Mouse (Mus musculus) adrenal gland, adult 2 months (tissue): Measurements from ENCODE around the gene Cldn5. TPM values are rescaled to one million over a fixed set of nuclear protein-coding genes. Genes with fewer than 3 reads are reported as not detected.

Experiments used
- DNase-seq: peaks from one replicate; pipeline ENCODE4 v3.0.0; 2021
- long read RNA-seq: library from polyadenylated mRNA; stranded (forward); transcript quantifications from one replicate; pipeline ENCODE4 v2.0.0, GENCODE M21; 2021
- polyA plus RNA-seq: library from polyadenylated mRNA; depleted of rRNA; stranded (reverse); fragments of >200 nt; gene quantifications from 2 replicates; pipeline ENCODE4 v1.2.3, GENCODE M21; 2012; rRNA removed
- total RNA-seq, 2 experiments: library from RNA; stranded (reverse); gene quantifications; 2 replicates each; pipeline ENCODE4 v1.2.3; 2021

The Cldn5 gene
- total RNA-seq (10 to 100 TPM in 1 of 2 experiments, 1 to 10 TPM in 1; 3.5 to 16.9 TPM), polyA plus RNA-seq (68.7 and 108 TPM in 2 replicates)
- long read RNA-seq, transcript Cldn5-201 (1 exons, 1,416 nt): major isoform, 57 of 57 reads
- long read RNA-seq, partial matches to known transcripts: 0 of 57 reads
- long read RNA-seq, other reads (novel, unspliced or antisense): 0 of 57 reads

GRCm38 (mm10) chr16:18776556-18777100 lies at the start of gene Cldn5:
Gene Cldn5 (plus strand): TSS chr16:18776847.
- DNase-seq: peak; percentile 51

- DNase-seq: no peak
These were observed 48.8 kb upstream of the Cldn5 start for GRCm38 (mm10) chr16:18727536-18728499.

- no peak for DNase-seq
These were observed 47.5 kb upstream of the Cldn5 start for GRCm38 (mm10) chr16:18729185-18729584.

GRCm38 (mm10) chr16:18730640-18731039 lies 46.0 kb upstream of the Cldn5 start:
- DNase-seq: no peak

- DNase-seq: peak; percentile 37
These were observed 43.3 kb upstream of the Cldn5 start for GRCm38 (mm10) chr16:18733100-18733956.

GRCm38 (mm10) chr16:18738303-18738702 lies 38.3 kb upstream of the Cldn5 start:
- DNase-seq: no peak

GRCm38 (mm10) chr16:18746268-18747122 lies 30.2 kb upstream of the Cldn5 start:
- no peak for DNase-seq

- DNase-seq: no peak
These were observed 25.5 kb upstream of the Cldn5 start for GRCm38 (mm10) chr16:18751101-18751500.

- no peak for DNase-seq
These were observed 24.7 kb upstream of the Cldn5 start for GRCm38 (mm10) chr16:18751885-18752499.

- no peak for DNase-seq
These were observed 14.9 kb upstream of the Cldn5 start for GRCm38 (mm10) chr16:18761734-18762133.

GRCm38 (mm10) chr16:18762960-18763359 lies 13.7 kb upstream of the Cldn5 start:
- DNase-seq: no peak

- DNase-seq: no peak
These were observed 10.3 kb upstream of the Cldn5 start for GRCm38 (mm10) chr16:18766390-18766789.

- DNase-seq: no peak
These were observed 7.1 kb upstream of the Cldn5 start for GRCm38 (mm10) chr16:18769501-18769900.

- DNase-seq: peak; percentile 41
These were observed 2.7 kb upstream of the Cldn5 start for GRCm38 (mm10) chr16:18773936-18774335.

- peak; percentile 46 for DNase-seq
These were observed 759 bp upstream of the Cldn5 start for GRCm38 (mm10) chr16:18775621-18776555.

- DNase-seq: peak; percentile 36
These were observed 744 bp downstream of the Cldn5 start for GRCm38 (mm10) chr16:18777101-18778080.

- no peak for DNase-seq
These were observed 1.8 kb downstream of the Cldn5 start for GRCm38 (mm10) chr16:18778461-18778860.

- no peak for DNase-seq
These were observed 5.2 kb downstream of the Cldn5 start for GRCm38 (mm10) chr16:18781810-18782209.
